In the genomic region with DNA sequence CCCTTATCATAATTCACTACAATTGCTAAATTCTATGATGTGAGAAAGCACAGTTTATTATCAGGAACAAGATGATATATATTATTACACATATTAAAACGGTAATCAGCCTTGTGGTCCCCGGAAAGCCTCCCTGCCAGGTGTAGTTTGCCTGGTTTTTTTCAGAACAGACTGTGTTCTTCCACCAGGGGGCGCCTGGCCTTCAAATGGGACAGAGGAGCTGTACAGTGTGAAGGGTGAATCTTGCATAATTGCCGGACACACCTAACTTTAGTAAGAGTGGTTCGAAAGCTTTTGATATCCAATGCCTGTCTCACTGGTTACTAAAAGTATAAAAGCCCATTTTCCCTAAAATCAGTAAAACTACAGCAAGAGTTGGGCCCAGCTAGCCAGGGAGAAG, we compare ENCODE assay signal across 8 mouse cellular contexts. TPM values are rescaled to one million over a fixed set of nuclear protein-coding genes. Genes with fewer than 3 reads are reported as not detected.
DNase-seq lines count a peak whose midpoint lies in the region; ATAC-seq lines count a peak whose summit lies in the region.

No protein-coding gene starts in this region.

- 47% methylated on average over 5 of the region's 5 CpGs for WGBS in forebrain, embryonic 11.5 days
- 35% methylated on average over 5 of the region's 5 CpGs for WGBS in forebrain, embryonic 16.5 days
- WGBS in midbrain, embryonic 12.5 days = 45% methylated on average over 5 of the region's 5 CpGs

- H3K27ac ChIP-seq in forebrain, embryonic 11.5 days (ENCODE audit: low read depth, low read length) = no peak overlapping the region
- no peak overlapping the region for H3K27ac ChIP-seq in forebrain, embryonic 16.5 days (ENCODE audit: low read length)
- no peak overlapping the region for H3K27ac ChIP-seq in midbrain, embryonic 12.5 days (replicated peaks)

- H3K27me3 ChIP-seq in forebrain, embryonic 11.5 days (ENCODE audit: control insufficient read depth, insufficient read depth, low read length) = no peaks in the 10 kb centered on the region
- no peaks in the 10 kb centered on the region for H3K27me3 ChIP-seq in forebrain, embryonic 16.5 days (replicated peaks; ENCODE audit: control insufficient read depth, insufficient read depth, low read length)
- no peaks in the 10 kb centered on the region for H3K27me3 ChIP-seq in midbrain, embryonic 12.5 days

- no peak overlapping the region for H3K4me2 ChIP-seq in forebrain, embryonic 11.5 days (ENCODE audit: low read depth, low read length, severe bottlenecking)
- no peak overlapping the region for H3K4me2 ChIP-seq in forebrain, embryonic 16.5 days (ENCODE audit: low read length)
- no peak overlapping the region for H3K4me2 ChIP-seq in midbrain, embryonic 12.5 days (replicated peaks)

- ATAC-seq in forebrain, embryonic 11.5 days (replicated peaks; ENCODE audit: low FRiP score) = peak; percentile 69; the same call in 1 of the 2 replicates
- no peak for ATAC-seq in forebrain, embryonic 16.5 days
- peak; percentile 54; the same call in 1 of the 2 replicates for ATAC-seq in midbrain, embryonic 12.5 days (ENCODE audit: low FRiP score, low read depth)

- no peak overlapping the region for H3K4me3 ChIP-seq in forebrain, embryonic 11.5 days (ENCODE audit: low read depth, low read length)
- no peak overlapping the region for H3K4me3 ChIP-seq in forebrain, embryonic 16.5 days (replicated peaks; ENCODE audit: low read length)
- no peak overlapping the region for H3K4me3 ChIP-seq in midbrain, embryonic 12.5 days

- H3K9me3 ChIP-seq in forebrain, embryonic 11.5 days (ENCODE audit: control insufficient read depth, low read length) = no peaks in the 10 kb centered on the region
- H3K9me3 ChIP-seq in forebrain, embryonic 16.5 days (ENCODE audit: control insufficient read depth, low read length) = no peaks in the 10 kb centered on the region
- no peaks in the 10 kb centered on the region for H3K9me3 ChIP-seq in midbrain, embryonic 12.5 days

- H3K9ac ChIP-seq in forebrain, embryonic 11.5 days (ENCODE audit: low read length) = no peak overlapping the region
- H3K9ac ChIP-seq in forebrain, embryonic 16.5 days (replicated peaks; ENCODE audit: low read depth, low read length) = no peak overlapping the region
- no peak overlapping the region for H3K9ac ChIP-seq in midbrain, embryonic 12.5 days (replicated peaks)

- peak; percentile 83 for DNase-seq in forebrain, embryonic 11.5 days (ENCODE audit: low spot score)
- DNase-seq in adrenal gland, postnatal 14 days = peak; percentile 91
- DNase-seq in embryo, embryonic 11.5 days (ENCODE audit: low read depth, low spot score) = peak; percentile 44
- DNase-seq in heart, postnatal 25 days (ENCODE audit: low spot score) = peak; percentile 16
- peak; percentile 24 to 34 for DNase-seq in layer of hippocampus, postnatal 36 days
- DNase-seq in spleen, postnatal 36 days (ENCODE audit: low spot score in 2 of 2) = peak; percentile 57 to 73

- H3K36me3 ChIP-seq in forebrain, embryonic 11.5 days (ENCODE audit: control insufficient read depth, insufficient read depth, low read length) = no peaks in the 10 kb centered on the region
- H3K36me3 ChIP-seq in forebrain, embryonic 16.5 days (ENCODE audit: control insufficient read depth, insufficient read depth) = no peaks in the 10 kb centered on the region
- H3K36me3 ChIP-seq in midbrain, embryonic 12.5 days = no peaks in the 10 kb centered on the region

- H3K4me1 ChIP-seq in forebrain, embryonic 11.5 days (replicated peaks; ENCODE audit: control insufficient read depth, insufficient read depth, low read length) = no peaks in the 10 kb centered on the region
- H3K4me1 ChIP-seq in forebrain, embryonic 16.5 days (replicated peaks; ENCODE audit: control insufficient read depth, insufficient read depth, low read length) = no peaks in the 10 kb centered on the region
- no peaks in the 10 kb centered on the region for H3K4me1 ChIP-seq in midbrain, embryonic 12.5 days

- intact Hi-C loops in heart, postnatal 25 days (cut with DNase I) = loop anchor here (2.0 to 5.0 kb wide), 2 partner anchors 75 to 221 kb away; no protein-coding TSS in a partner anchor

RNA-seq across cellular contexts. Expression of gene Bcl2l10, which starts 14.1 kb away (rescaled TPM):
- polyA plus RNA-seq in forebrain, embryonic 11.5 days (2014; fragmentation: Nextera tagmentation; extraction: Ambion mirVana) = not detected in 2 replicates
- polyA plus RNA-seq in forebrain, embryonic 16.5 days (2015; fragmentation: Nextera tagmentation; extraction: Ambion mirVana) = not detected in 2 replicates
- total RNA-seq in adrenal gland, postnatal 14 days (2021) = not detected in 2 replicates
- not detected for total RNA-seq in heart, postnatal 25 days (2021)
- total RNA-seq in layer of hippocampus, postnatal 36 days (2021) = under 1 TPM in 1 of 2 experiments, not detected in 1; 0.27 TPM
- not detected in 2 replicates for polyA plus RNA-seq in midbrain, embryonic 12.5 days (2016; fragmentation: Nextera tagmentation; extraction: Ambion mirVana)

RNA-seq across cellular contexts. Expression of gene Mapk6, which starts 48.1 kb away (rescaled TPM):
- 179 and 181 TPM in 2 replicates for polyA plus RNA-seq in forebrain, embryonic 11.5 days (2014; fragmentation: Nextera tagmentation; extraction: Ambion mirVana)
- 139 and 141 TPM in 2 replicates for polyA plus RNA-seq in forebrain, embryonic 16.5 days (2015; fragmentation: Nextera tagmentation; extraction: Ambion mirVana)
- total RNA-seq in adrenal gland, postnatal 14 days (2021) = 35.0 and 38.0 TPM in 2 replicates
- 10 to 100 TPM; 30.9 to 31.0 TPM for total RNA-seq in heart, postnatal 25 days (2021)
- 10 to 100 TPM; 27.4 to 28.1 TPM for total RNA-seq in layer of hippocampus, postnatal 36 days (2021)
- polyA plus RNA-seq in midbrain, embryonic 12.5 days (2016; fragmentation: Nextera tagmentation; extraction: Ambion mirVana) = 177 and 187 TPM in 2 replicates

RNA-seq across cellular contexts. Expression of gene Gnb5, which starts 55.6 kb away (rescaled TPM):
- polyA plus RNA-seq in forebrain, embryonic 11.5 days (2014; fragmentation: Nextera tagmentation; extraction: Ambion mirVana) = 31.1 and 34.1 TPM in 2 replicates
- 50.8 and 60.2 TPM in 2 replicates for polyA plus RNA-seq in forebrain, embryonic 16.5 days (2015; fragmentation: Nextera tagmentation; extraction: Ambion mirVana)
- 30.0 and 32.6 TPM in 2 replicates for total RNA-seq in adrenal gland, postnatal 14 days (2021)
- total RNA-seq in heart, postnatal 25 days (2021) = 10 to 100 TPM; 25.0 to 26.5 TPM
- 100 to 1,000 TPM; 115 to 128 TPM for total RNA-seq in layer of hippocampus, postnatal 36 days (2021)
- 33.8 and 36.0 TPM in 2 replicates for polyA plus RNA-seq in midbrain, embryonic 12.5 days (2016; fragmentation: Nextera tagmentation; extraction: Ambion mirVana)

Comparison
In these comparisons a context has a peak if more than half of its experiments do, and no peak if none do; other contexts are left out.
1. DNase-seq: peak in every context shown above with its lines; median percentile 91 in adrenal gland, postnatal 14 days; 83 in forebrain, embryonic 11.5 days; 65 in spleen, postnatal 36 days; 44 in embryo, embryonic 11.5 days; 29 in layer of hippocampus, postnatal 36 days; 16 in heart, postnatal 25 days.